Mouse (Mus musculus) hindbrain, embryonic 13.5 days (tissue): ENCODE measurements at regions not wholly inside any gene's neighbourhood (a gene's known extent, or its start where the extent isn't known, plus 50 kb on each side); places are given as distances from the start of the nearest gene placed in this dataset.

Experiments
- ATAC-seq: fragments of 200-750 bp; cut with Nextera tagmentation; 2 replicates; pipeline ENCODE4 v1.8.0; 2017; ENCODE audit warnings: moderate TSS enrichment; ENCODE audit not compliant: low FRiP score
- H3K27ac ChIP-seq: fragments of 300-500 bp; sonication (generic); 2 replicates; pipeline ENCODE4 v1.5.1; 2015; ENCODE audit warnings: inconsistent platforms, mild to moderate bottlenecking, moderate library complexity
- H3K27me3 ChIP-seq: fragments of 300-500 bp; sonication (generic); 2 replicates; pipeline ENCODE4 v1.6.1; 2015; ENCODE audit warnings: mild to moderate bottlenecking, inconsistent platforms
- H3K36me3 ChIP-seq: fragments of 300-500 bp; sonication (generic); 2 replicates; pipeline ENCODE4 v1.6.1; 2015; ENCODE audit warnings: mild to moderate bottlenecking, inconsistent platforms
- H3K4me1 ChIP-seq: fragments of 300-500 bp; sonication (generic); replicated peaks from 2 replicates; pipeline ENCODE4 v1.6.1; 2015; ENCODE audit warnings: inconsistent platforms
- H3K4me2 ChIP-seq: fragments of 300-500 bp; sonication (generic); 2 replicates; pipeline ENCODE4 v1.6.1; 2015; ENCODE audit warnings: inconsistent platforms, mild to moderate bottlenecking, moderate library complexity
- H3K4me3 ChIP-seq: fragments of 300-500 bp; sonication (generic); 2 replicates; pipeline ENCODE4 v1.5.1; 2015; ENCODE audit warnings: mild to moderate bottlenecking, inconsistent platforms
- H3K9ac ChIP-seq: fragments of 300-500 bp; sonication (generic); 2 replicates; pipeline ENCODE4 v1.6.1; 2015; ENCODE audit warnings: mild to moderate bottlenecking, inconsistent platforms
- H3K9me3 ChIP-seq: fragments of 300-500 bp; sonication (generic); 2 replicates; pipeline ENCODE4 v1.6.1; 2016; ENCODE audit warnings: inconsistent platforms
- WGBS: fragments of 180-500 bp; shearing (Covaris S2); methylation state at CpG from one replicate; pipeline ENCODE4 v1.1.7; 2015; 5-methylcytosine and 5-hydroxymethylcytosine counted together

DNA sequence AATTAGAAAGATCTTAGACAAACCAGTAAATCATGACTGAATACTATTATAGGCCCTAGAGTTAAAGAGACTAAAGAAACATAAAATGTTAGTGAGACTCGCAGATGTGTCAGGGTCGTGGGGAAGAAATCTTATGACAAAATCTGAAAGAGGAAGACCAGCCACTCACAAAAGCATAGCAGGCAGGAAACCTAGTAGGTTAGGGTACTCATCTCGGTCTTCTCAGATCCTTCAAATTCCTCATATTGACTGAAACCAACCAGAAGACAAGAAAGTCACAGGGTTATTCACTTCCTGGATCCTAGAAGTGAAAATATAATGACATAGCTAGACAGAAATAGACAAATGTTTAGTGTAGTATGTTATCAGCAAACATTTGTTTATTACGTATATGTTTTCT is 387.5 kb downstream of the Cenpc1 start:
- Histone ChIP-seq H3K36me3 (no peaks in the 10 kb centered on the region), H3K27me3 (no peaks in the 10 kb centered on the region), H3K4me1 (no peaks in the 10 kb centered on the region), H3K4me2 (no peak overlapping the region), H3K9me3 (no peaks in the 10 kb centered on the region), H3K4me3 (no peak overlapping the region), H3K9ac (no peak overlapping the region), H3K27ac (no peak overlapping the region)
- ATAC-seq, result no peak
- 88% methylated on average over 4 of the region's 4 CpGs for WGBS

DNA sequence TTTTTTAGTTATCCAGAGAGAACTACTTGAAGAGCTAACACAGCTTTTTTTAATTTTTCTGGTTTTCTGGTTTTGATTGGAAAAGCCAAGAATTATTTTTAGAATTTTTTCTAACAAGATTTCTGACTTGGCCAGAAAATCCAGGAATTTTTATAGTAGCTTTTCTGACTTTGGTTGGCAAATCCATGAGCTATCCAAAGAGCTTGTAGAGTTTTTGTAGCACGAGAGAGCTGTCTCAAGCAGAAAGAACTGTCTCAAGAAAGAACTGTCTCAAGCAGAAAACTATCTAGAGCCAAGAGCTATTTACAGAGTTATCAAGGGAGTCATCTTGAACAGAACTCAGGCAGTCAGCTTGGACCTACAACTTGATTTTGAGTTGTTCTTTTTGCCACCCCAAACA is 394.3 kb downstream of the Cenpc1 start:
- no peak overlapping the region for H3K9ac ChIP-seq
- H3K4me2 ChIP-seq, result no peak overlapping the region
- no peak overlapping the region for H3K4me3 ChIP-seq
- no peak overlapping the region for H3K27ac ChIP-seq
- WGBS, result 84% methylated on average over 1 of the region's 1 CpGs
- no peak for ATAC-seq
- H3K9me3 ChIP-seq, result no peaks in the 10 kb centered on the region
- H3K36me3 ChIP-seq, result no peaks in the 10 kb centered on the region
- no peaks in the 10 kb centered on the region for H3K27me3 ChIP-seq
- H3K4me1 ChIP-seq, result no peaks in the 10 kb centered on the region

DNA sequence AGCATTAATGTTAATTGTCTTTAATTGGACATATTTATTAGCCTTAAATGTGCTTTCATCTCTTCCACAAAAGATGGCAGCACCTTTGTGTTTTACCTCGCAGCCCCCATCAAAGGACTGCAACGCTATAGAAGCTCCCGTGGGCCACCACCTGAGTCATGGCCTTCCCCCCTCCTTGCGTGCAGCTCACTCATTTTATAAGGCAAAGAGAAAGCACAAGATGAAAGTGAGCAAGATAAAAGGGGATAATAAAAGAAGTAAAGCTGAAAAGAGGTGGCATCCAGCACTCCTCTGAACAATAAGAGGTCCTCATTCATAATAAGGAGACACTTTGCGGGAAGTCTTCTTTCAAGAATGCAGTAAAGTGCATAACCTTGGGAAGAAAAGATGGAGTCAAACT is 403.9 kb downstream of the Cenpc1 start:
- H3K9me3 ChIP-seq, result no peaks in the 10 kb centered on the region
- WGBS, result 46% methylated on average over 5 of the region's 5 CpGs
- H3K9ac ChIP-seq, result no peak overlapping the region
- no peak overlapping the region for H3K4me2 ChIP-seq
- no peaks in the 10 kb centered on the region for H3K27me3 ChIP-seq
- H3K27ac ChIP-seq, result no peak overlapping the region
- no peak overlapping the region for H3K4me3 ChIP-seq
- H3K36me3 ChIP-seq, result no peaks in the 10 kb centered on the region
- no peaks in the 10 kb centered on the region for H3K4me1 ChIP-seq
- no peak for ATAC-seq

DNA sequence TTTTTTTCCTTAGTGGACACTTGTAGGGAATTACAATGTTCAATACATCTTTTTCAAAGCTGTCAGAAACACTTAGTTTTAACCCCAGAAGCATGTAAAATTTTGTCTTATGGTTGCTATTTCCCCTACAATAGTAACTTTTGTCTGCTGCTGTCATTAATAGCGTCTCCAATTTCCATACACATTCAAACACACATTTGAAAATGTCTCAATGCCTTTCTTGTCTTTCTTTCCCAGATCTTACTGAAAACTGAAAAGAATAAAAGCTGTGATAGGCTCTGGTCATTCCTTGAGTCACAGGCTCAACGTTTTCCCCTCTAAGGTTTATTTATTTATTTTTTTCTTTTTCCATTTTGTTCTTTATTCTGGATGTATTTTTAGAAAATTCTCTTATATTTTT is 444.3 kb downstream of the Cenpc1 start:
- no peak overlapping the region for H3K4me3 ChIP-seq
- 55% methylated on average over 2 of the region's 2 CpGs for WGBS
- H3K4me2 ChIP-seq, result no peak overlapping the region
- H3K36me3 ChIP-seq, result no peaks in the 10 kb centered on the region
- no peaks in the 10 kb centered on the region for H3K4me1 ChIP-seq
- no peak overlapping the region for H3K9ac ChIP-seq
- no peaks in the 10 kb centered on the region for H3K9me3 ChIP-seq
- no peak for ATAC-seq
- no peak overlapping the region for H3K27ac ChIP-seq
- H3K27me3 ChIP-seq, result no peaks in the 10 kb centered on the region

DNA sequence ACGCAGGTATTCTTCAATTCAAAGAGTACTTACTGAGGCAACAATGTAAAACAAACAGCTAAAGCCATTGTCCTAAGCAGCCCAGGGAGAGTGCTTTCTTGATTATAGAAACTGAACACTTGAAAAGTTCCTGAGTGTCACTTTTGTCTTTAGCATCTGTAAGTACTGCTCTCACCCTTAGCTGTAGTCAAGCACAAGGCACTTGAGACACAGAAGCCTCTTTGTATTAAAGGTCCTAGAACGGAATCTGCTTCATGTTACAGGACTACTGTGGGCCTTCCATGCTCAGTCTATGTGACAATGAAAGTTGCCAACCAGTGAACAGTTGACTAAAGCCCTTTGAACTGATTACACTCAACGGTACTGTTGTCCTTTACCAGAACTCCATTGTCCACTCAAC is 450.6 kb downstream of the Cenpc1 start:
- 77% methylated on average over 3 of the region's 3 CpGs for WGBS
- Histone ChIP-seq H3K4me3 (no peak overlapping the region), H3K9ac (no peak overlapping the region), H3K9me3 (no peaks in the 10 kb centered on the region), H3K4me1 (no peaks in the 10 kb centered on the region), H3K36me3 (no peaks in the 10 kb centered on the region), H3K4me2 (no peak overlapping the region), H3K27me3 (no peaks in the 10 kb centered on the region), H3K27ac (no peak overlapping the region)
- no peak for ATAC-seq

DNA sequence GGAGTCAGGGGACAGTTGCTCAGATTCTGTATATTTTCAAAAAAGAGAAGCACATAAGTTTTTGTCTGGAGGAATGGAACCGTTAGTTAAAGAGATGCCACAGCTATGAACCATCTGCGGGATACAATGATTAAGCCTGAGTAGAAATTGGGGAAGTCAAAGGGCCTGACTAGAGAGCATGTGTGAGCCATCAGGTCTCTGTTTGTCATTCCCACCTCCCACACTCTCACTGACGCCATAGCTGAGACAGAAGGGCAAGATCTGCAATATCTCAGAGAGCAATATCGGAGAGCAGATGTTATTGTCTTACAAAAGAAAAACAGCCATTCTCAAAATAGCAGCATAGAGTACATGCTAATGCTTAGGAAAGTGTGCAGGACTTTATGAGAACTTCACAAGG is 452.8 kb downstream of the Cenpc1 start:
- no peak overlapping the region for H3K4me2 ChIP-seq
- no peaks in the 10 kb centered on the region for H3K36me3 ChIP-seq
- no peak overlapping the region for H3K27ac ChIP-seq
- WGBS, result 84% methylated on average over 4 of the region's 4 CpGs
- H3K9me3 ChIP-seq, result no peaks in the 10 kb centered on the region
- H3K4me1 ChIP-seq, result no peaks in the 10 kb centered on the region
- ATAC-seq, result no peak
- no peak overlapping the region for H3K4me3 ChIP-seq
- no peaks in the 10 kb centered on the region for H3K27me3 ChIP-seq
- H3K9ac ChIP-seq, result no peak overlapping the region

DNA sequence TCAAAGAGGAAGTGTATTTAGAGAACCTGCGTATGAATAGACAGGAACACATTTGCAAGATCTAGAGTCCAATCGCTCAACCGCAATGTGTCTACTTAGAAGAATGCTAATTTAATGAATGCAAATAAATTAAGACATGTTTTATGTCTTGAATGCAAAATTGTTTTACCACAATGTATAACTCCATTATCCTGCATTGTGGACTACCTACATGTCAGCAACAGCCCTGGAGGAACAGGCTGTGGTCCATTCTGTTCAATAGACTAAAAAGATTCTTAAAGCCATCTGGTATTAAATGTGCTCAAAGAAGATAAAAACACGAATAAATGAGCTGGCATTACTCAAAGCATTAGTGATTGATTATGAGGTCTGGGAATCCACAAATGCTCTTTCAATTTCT is 456.3 kb downstream of the Cenpc1 start:
- ATAC-seq, result no peak
- no peaks in the 10 kb centered on the region for H3K36me3 ChIP-seq
- WGBS, result 50% methylated on average over 4 of the region's 4 CpGs
- no peak overlapping the region for H3K4me2 ChIP-seq
- H3K27ac ChIP-seq, result no peak overlapping the region
- no peaks in the 10 kb centered on the region for H3K27me3 ChIP-seq
- H3K9me3 ChIP-seq, result no peaks in the 10 kb centered on the region
- H3K9ac ChIP-seq, result no peak overlapping the region
- no peaks in the 10 kb centered on the region for H3K4me1 ChIP-seq
- H3K4me3 ChIP-seq, result no peak overlapping the region

DNA sequence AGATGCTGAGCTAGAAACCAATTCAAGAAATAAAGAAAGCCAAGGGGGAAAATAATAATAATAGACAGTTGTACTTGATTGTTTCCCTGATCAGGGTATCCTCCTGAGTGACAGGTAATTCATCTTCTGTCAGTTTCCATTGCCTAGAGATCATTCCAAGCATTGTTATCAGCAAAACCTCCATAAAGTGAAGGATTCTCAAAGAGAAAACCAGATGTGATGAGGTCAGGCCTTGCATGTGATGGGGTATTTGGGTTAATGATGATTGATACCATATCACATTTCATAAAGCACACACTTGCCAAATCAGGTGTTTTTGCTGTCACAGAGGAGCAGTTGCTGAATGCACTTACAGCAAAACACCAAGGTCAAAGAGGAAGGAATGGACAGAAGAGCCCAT is 467.2 kb downstream of the Cenpc1 start:
- Histone ChIP-seq H3K9ac (no peak overlapping the region), H3K4me1 (no peaks in the 10 kb centered on the region), H3K27ac (no peak overlapping the region), H3K4me3 (no peak overlapping the region), H3K27me3 (no peaks in the 10 kb centered on the region), H3K9me3 (no peaks in the 10 kb centered on the region), H3K36me3 (no peaks in the 10 kb centered on the region), H3K4me2 (no peak overlapping the region)
- 0 out of 2 replicates have a peak, but pooled peaks have one; percentile 21 for ATAC-seq

DNA sequence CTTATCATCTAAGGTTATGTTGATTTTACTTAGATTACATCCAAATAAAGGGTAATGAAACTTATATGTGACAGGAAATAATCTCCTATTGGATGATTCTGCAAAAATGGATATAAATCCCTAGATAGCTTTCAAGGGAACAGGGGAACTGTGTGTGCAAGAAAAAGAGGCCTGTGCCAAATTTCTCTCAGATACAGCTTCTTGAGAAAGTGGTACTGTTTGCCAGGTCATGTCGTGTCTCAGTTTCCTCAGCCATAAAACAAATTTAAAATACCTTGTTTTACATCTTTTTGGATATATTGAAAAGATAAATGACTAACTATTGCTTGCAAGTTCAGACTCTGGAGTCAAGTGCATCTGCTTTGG is 470.3 kb downstream of the Cenpc1 start:
- ATAC-seq, result no peak
- Histone ChIP-seq H3K27ac (no peak overlapping the region), H3K4me3 (no peak overlapping the region), H3K9me3 (no peaks in the 10 kb centered on the region), H3K36me3 (no peaks in the 10 kb centered on the region), H3K4me1 (no peaks in the 10 kb centered on the region), H3K9ac (no peak overlapping the region), H3K27me3 (no peaks in the 10 kb centered on the region), H3K4me2 (no peak overlapping the region)
- 59% methylated on average over 1 of the region's 1 CpGs for WGBS

DNA sequence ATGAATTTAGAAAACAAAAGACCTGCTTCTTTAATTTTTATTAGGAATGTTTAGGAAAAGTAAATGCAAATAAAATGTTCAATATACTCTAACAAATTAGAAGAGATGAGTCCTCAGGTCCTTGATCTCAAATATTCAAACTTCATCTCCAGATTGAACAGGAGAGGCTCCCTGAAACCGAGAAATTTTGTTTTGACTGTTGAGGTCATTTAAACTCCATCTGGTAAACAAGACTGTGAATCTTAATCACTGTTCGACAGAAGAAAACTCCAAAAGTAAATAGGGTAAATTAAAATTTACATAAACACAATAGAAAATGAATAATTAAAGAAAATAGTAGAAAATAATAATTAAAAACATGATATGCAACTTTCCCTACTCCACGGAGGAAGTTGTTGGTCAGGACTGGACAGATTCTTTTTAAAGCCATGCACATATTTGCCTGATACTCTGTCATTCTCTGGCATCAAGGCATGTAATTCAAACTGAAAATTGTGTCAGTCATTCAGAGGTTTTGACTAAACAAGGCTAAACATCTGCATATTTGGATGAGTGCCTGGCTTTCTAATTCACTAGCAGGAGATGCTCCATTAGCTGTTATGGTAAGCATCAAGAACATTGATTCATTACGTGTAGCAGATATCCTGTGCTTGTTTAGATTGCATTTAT is 470.8 kb downstream of the Cenpc1 start:
- H3K36me3 ChIP-seq, result no peaks in the 10 kb centered on the region
- no peaks in the 10 kb centered on the region for H3K9me3 ChIP-seq
- 72% methylated on average over 4 of the region's 4 CpGs for WGBS
- H3K4me1 ChIP-seq, result no peaks in the 10 kb centered on the region
- H3K9ac ChIP-seq, result no peak overlapping the region
- ATAC-seq, result no peak
- no peak overlapping the region for H3K4me3 ChIP-seq
- H3K27ac ChIP-seq, result no peak overlapping the region
- H3K4me2 ChIP-seq, result no peak overlapping the region
- H3K27me3 ChIP-seq, result no peaks in the 10 kb centered on the region

DNA sequence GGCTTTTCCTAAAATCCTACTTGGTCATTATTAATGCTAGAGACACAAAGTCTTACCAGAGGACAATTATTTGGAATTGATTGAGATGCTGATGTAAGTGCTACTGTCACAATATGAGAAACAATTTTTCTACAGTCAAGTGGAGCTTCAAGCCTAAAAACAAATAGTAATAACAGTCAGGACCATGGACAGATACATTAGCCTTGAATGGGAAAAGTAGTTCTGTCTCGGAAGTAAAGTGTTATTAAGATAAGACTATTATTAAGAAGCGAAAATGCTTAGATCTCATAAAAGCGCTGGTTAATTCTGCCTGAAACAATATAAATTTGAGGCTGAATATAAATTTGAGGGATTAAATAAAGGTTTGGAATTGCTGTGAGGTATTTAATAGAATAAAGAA is 473.1 kb downstream of the Cenpc1 start:
- no peak for ATAC-seq
- no peak overlapping the region for H3K27ac ChIP-seq
- no peak overlapping the region for H3K4me3 ChIP-seq
- 83% methylated on average over 3 of the region's 3 CpGs for WGBS
- H3K27me3 ChIP-seq, result no peaks in the 10 kb centered on the region
- H3K4me2 ChIP-seq, result no peak overlapping the region
- H3K9ac ChIP-seq, result no peak overlapping the region
- no peaks in the 10 kb centered on the region for H3K36me3 ChIP-seq
- no peaks in the 10 kb centered on the region for H3K4me1 ChIP-seq
- no peaks in the 10 kb centered on the region for H3K9me3 ChIP-seq

DNA sequence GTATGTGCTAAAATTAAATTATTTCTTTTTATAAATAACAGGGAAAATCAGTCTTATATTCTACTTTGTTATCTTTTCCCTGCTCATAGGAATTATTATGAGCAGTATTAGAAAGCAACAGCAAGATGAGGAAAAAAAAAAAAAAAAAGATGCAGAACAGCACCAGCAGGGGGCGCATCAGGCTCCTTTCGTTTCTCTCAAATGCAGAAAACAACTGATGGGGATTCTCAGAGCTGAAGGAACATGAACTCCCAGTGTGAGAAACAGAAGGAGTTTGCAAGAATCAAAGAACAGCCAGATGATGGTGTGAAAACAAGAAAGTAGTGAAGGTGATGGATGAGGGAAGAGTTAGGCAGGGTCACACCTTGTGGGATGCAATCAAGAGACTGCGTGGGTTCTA is 478.7 kb downstream of the Cenpc1 start:
- no peak overlapping the region for H3K9ac ChIP-seq
- ATAC-seq, result no peak
- H3K4me1 ChIP-seq, result no peaks in the 10 kb centered on the region
- no peak overlapping the region for H3K27ac ChIP-seq
- no peaks in the 10 kb centered on the region for H3K27me3 ChIP-seq
- H3K4me3 ChIP-seq, result no peak overlapping the region
- H3K9me3 ChIP-seq, result no peaks in the 10 kb centered on the region
- H3K36me3 ChIP-seq, result no peaks in the 10 kb centered on the region
- 29% methylated on average over 3 of the region's 3 CpGs for WGBS
- no peak overlapping the region for H3K4me2 ChIP-seq

DNA sequence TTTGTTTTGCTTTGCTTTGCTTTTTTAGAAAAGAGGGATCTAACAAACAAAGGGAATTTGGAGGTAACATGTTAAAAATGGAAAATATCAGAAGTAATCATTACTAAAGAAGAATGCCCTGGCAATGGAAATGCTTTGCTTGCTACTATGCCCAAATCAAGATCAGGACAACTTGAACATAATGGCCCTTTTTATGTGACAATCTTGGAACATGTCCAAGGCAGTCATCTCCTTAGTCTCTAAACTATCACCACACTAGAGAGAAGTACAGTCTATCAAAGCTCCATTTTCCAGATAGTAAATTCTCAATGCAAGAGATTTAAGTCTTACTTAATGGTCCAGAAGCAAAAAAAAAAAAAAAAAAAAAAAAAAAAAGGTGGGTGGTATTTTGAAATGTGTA is 492.9 kb downstream of the Cenpc1 start:
- H3K4me2 ChIP-seq, result no peak overlapping the region
- no peaks in the 10 kb centered on the region for H3K9me3 ChIP-seq
- no peak overlapping the region for H3K4me3 ChIP-seq
- H3K27me3 ChIP-seq, result no peaks in the 10 kb centered on the region
- ATAC-seq, result no peak
- H3K9ac ChIP-seq, result no peak overlapping the region
- no peak overlapping the region for H3K27ac ChIP-seq
- no peaks in the 10 kb centered on the region for H3K4me1 ChIP-seq
- H3K36me3 ChIP-seq, result no peaks in the 10 kb centered on the region
